Mouse (Mus musculus) B cell, adult 62 days (primary cell): ENCODE results near the gene Gm48552. TPM values are rescaled to one million over a fixed set of nuclear protein-coding genes. Genes with fewer than 3 reads are reported as not detected.

Experiments used
- total RNA-seq: library from RNA; stranded (reverse); gene quantifications from 4 replicates; pipeline ENCODE4 v1.2.4, GENCODE M21; 2023

The Gm48552 gene
- total RNA-seq: 2.3 to 8.8 TPM (median 6.4 TPM) in 4 replicates

DNA sequence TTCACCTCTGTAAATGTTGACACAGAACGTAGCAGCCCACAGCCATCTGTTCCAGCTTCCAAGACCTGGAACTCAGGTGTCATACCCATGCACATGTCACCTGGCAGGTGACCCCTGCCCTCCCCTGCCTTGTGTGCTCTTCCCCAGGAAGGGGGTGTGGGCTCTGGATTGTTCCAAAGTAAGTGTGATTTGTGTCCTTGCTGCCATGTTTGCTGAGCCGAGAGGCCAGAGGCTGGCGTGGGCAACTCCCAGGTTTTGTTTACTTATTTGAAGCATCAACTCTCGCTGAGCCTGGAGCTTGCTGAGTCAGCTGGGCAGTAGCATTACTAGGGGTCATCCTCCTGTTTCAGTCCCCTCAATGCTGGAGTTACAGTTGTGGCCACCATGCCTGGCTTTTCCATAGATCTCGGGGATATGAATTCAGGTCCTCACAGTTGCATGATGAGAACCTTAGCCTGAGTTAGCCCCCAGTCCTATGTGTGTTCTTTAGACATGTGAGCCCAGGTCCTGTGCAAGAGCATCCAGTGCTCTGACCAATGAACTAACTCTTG, at the start of gene Gm48552:
Gene Gm48552, plus strand, starts transcription at position 501 of the 551 bp plus-strand sequence.

DNA sequence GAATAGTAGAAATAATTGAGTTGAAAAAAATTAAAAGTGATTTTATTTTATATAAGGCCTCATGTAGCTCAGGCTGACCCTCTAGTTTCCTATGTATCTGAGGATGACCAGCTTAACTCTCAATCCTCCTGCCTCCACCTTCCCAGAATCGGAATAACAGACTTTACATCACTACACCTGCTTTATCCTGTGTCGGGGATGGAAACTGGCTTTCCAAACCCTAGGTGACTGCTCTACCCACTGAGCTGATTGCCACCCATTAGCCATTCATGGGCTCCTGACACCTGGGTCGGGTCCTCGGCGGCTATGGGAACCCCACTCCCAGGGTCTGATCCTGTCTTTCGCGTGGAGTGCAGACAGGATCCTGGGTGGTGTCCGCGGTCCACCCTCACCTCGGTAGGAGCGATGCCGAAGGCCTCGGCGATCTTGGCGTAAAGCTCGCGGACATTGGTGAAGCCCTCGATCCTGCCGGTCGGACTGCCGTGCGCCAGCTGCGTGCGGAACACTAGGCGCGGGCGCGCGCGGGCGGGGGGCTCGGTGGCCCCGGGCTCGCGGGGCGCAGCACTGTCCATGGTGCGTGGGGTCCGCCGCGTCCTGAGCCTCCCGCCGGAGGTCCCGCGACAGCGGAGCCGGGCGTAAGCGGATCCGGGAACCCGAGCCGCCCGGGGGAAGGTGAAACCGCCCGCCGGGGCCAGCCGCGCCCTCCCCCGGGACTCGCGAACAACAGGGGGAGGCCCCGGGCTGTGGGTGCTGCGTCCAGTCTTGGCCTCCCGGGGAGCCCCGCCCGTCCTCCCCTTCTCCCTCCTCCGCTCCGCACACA, 45.9 kb upstream of the Gm48552 start, which contains the start of gene Gipc3:
Gene Gipc3, minus strand, starts transcription at position 581 of the 820 bp plus-strand sequence.

DNA sequence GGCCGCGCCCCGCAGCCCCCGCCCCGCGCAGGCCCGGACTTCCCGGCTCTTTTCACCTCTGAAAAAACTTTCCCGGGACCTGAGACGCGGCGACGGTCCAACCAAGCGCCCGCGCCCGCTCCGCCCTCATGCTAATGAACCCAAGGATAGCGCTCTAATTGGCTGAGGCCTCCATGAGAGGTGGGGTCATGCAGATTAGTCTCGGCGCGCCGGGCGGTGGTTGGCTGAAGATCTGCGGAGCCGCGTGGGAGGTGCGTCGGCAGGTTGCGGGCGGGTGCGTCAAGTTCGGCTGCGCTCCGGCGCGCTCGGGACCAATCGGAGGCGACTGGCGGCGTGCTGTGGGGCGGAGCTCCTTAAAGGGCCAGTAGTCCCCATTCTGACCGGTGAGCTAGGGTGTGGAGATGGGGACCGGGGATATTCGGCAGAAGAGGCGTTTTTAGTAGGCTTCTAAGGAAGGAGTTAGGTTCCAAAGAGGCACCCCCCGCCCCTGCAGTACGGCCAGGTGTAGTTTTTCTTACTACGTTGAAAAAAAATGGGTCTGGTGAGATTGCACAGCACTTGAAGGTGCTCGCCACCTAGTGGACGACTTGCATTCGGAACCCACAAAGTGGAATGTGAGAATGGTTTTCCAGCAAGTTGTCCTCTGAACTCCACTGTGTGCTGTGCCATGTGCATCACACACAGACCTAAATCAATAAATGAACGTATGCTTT, 38.3 kb upstream of the Gm48552 start, which contains the start of gene Hmg20b:
Gene Hmg20b, minus strand, starts transcription at position 130 of the 713 bp plus-strand sequence.

DNA sequence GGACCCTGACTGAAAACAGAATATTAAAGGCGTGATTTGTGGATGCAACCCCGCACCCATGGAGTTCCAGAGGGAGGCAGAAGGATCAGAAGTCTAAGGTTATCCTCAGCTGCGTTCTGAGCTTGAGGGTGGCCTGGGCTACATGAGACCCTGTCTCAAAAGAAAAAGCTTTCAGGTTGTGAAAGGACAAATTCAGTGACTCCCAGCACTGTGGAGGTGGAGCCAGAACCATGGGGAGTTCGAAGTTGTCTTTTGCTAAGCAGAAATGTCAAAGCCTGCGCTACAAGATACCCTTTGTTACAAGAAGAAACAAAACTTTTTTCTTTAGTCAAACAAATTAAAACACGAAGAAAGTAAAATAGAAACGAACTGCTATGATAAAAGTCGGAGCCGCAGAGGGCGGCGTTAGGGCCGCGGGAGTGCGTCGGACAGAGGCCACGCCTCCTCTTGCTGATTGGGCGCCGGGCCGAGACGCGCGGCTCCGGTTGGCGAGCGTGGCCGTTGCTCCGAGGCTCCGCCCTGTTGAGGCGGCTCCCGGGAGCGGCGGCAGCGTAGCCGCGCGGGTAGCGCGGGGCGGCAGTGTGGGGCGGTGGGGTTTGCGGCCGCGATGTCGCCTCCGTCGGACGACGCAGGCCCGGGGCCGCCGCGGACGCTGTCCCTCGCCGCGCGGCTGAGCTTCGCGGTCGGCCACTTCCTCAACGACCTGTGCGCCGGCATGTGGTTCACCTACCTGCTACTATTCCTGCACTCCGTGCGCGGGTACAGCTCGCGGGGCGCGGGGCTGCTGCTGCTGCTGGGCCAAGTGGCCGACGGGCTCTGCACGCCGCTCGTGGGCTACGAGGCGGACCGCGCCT, 31.6 kb upstream of the Gm48552 start, which contains the start of gene Mfsd12:
Gene Mfsd12, plus strand, starts transcription at position 501 of the 854 bp plus-strand sequence.

DNA sequence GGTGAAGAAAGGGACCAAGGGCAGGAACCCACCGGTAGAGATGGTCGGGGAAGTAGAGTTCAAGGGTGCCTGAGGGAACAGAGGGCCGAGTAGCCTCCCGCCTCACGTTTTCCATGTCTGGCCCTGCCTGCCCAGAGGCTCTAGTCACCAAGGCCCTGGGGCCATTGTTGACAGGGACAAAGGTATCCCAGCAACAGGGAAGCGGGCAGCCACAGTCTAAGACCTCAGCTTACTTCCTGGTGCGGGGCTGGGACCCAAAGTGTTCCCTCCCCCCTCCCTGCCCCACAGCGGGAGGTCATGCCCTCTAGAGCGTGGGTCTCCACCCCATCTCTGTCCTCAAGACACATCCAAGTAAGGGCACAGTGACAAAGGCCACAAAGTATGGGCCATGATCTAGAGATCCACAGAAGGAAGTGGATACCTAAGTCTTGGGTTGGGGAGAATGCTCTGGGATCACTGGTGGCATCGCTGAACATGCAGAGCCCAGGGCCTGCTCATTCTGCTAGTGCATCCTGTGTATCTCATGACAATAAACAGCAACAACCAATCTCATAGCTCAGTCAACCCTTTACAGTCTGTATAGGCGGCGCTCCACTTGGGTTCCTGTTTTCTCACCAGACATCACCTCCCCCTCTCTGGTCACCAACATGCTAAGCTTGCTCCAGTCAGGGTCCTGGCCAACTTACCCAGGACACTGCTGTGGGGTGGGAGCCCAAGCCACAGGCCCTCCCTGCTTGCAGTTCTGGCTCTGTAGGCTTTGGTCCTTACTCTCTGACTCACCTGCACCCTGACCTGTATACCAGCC, 22.9 kb upstream of the Gm48552 start, which contains the start of gene 4930404N11Rik:
Gene 4930404N11Rik, minus strand, starts transcription at position 145 of the 805 bp plus-strand sequence.

DNA sequence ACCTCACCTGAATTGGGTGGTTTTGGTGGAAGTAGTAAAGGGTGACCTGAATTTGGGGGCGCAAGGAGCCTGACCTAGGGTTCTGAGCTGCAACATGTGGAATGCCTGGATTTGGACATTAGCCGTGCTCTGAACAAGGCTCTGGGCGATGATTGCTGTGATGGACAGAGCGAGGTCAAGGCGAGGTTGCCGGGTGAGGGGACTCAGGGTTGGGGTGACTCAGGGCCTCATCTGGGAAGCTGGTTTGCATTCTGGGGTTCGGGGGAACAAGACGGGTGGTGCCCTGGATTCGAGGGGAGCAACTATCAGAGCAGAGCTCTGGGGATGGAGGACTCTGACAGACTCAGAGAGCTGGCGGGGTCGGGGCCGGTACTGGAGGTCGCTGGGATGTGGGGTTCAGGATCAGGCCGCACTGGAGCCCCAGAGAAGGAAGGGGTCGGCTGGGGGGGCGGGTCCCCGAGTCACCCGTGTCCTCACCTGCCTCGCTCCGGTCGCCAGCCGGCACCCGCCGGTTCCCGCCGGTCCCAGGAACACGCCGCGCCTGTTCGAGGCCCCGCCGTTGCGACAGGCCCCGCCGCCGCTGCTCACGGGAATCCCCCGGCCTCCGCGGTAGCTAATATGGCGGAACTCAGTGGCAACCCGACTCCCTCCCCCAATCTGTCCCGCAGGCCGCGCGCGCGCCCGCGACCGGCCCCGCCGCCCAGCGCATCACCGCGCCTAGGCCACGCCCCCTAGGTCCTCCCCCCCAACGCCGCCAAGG, 10.8 kb upstream of the Gm48552 start, which contains the start of gene Fzr1:
Gene Fzr1, minus strand, starts transcription at position 724 of the 760 bp plus-strand sequence.

DNA sequence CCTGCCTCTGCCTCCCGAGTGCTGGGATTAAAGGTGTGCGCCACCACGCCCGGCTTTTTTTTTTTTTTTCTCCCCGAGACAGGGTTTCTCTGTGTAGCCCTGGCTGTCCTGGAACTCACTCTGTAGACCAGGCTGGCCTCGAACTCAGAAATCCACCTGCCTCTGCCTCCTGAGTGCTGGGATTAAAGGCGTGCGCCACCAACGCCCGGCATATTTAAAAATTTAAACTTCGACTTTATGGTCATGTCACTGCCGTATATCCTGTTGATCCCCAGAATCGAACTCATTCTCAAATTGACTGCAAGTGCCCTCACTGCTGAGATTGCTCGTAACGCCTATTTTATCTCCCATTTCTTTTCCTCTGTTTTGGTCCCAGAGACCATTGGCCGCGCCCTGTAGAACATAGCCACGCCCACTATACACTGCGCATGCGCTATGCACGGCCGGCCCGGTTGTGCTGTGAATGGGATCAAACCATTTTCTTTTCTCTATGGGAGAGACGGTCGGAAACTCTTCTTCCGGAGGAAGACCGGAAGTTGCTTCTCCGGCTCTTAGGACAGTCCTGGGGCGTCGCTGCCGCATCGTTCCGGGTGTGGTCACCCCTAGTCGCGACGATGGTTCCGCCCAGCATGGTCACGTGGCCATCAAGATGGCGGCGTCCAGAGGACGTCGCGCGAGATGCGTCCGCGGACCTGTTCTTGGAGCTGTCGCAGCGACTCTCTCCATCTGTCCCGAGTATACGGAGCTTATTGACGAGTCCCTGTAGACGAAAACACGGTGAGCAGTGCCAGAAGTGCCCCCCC, 4.8 kb upstream of the Gm48552 start, which contains the start of the genes Dohh and Gm48551:
Gene Dohh, plus strand, starts transcription at position 627 of the 803 bp plus-strand sequence.
Gene Gm48551, plus strand, starts transcription at position 665 of the 803 bp plus-strand sequence.

DNA sequence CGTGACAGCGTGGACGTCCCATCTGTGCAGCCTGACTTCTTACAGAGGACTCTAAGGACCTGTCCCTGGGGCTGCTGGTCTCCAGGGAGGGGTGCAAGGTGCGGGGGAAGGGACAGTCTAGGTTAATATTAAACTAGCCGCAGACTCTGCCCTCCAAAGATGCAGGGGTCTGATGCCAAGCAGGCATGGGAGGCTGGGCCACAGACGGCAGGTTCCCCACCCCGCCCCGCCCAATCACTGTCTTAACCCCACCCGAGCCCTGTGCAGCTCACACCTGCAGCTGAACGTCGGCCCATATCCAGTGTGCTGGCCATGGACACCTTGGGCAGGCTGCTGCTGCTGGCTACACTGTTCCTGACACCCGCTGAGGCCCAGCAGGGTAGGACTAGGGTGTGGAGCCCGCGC, 4.0 kb downstream of the Gm48552 start, which contains the start of gene Smim24:
Gene Smim24, plus strand, starts transcription at position 271 of the 405 bp plus-strand sequence.

Other genes with a start within 250 kb of the Gm48552 start
- 60.6 to 70.8 TPM (median 66.5 TPM) in 4 replicates for gene Pias4, start 221.1 kb upstream of the Gm48552 start, total RNA-seq
- gene Eef2, start 212.4 kb upstream of the Gm48552 start, total RNA-seq: 1,970 to 2,090 TPM (median 2,027 TPM) in 4 replicates
- gene Dapk3, start 206.0 kb upstream of the Gm48552 start, total RNA-seq: 79.2 to 84.3 TPM (median 81.9 TPM) in 4 replicates
- not detected in 4 replicates for gene 4930442H23Rik, start 205.2 kb upstream of the Gm48552 start, total RNA-seq
- gene Nmrk2, start 187.0 kb upstream of the Gm48552 start, total RNA-seq: not detected in 4 replicates
- not detected in 4 replicates for gene Atcay, start 158.2 kb upstream of the Gm48552 start, total RNA-seq
- 4.3 to 6.4 TPM (median 4.6 TPM) in 4 replicates for gene Zfr2, start 155.8 kb upstream of the Gm48552 start, total RNA-seq
- gene Matk, start 136.1 kb upstream of the Gm48552 start, total RNA-seq: 25.9 to 37.1 TPM (median 29.9 TPM) in 4 replicates
- 120 to 145 TPM (median 129 TPM) in 4 replicates for gene Mrpl54, start 122.1 kb upstream of the Gm48552 start, total RNA-seq
- gene Apba3, start 122.0 kb upstream of the Gm48552 start, total RNA-seq: 22.1 to 30.5 TPM (median 26.9 TPM) in 4 replicates
- 11.7 to 14.1 TPM (median 12.2 TPM) in 4 replicates for gene Tjp3, start 97.4 kb upstream of the Gm48552 start, total RNA-seq
- 147 to 164 TPM (median 158 TPM) in 4 replicates for gene Pip5k1c, start 96.0 kb upstream of the Gm48552 start, total RNA-seq
- 45.5 to 50.8 TPM (median 48.1 TPM) in 4 replicates for gene Cactin, start 67.9 kb upstream of the Gm48552 start, total RNA-seq
- gene Tbxa2r, start 60.3 kb upstream of the Gm48552 start, total RNA-seq: 3.3 to 4.4 TPM (median 3.7 TPM) in 4 replicates
- 0.57 to 1.1 TPM (median 0.80 TPM) in 4 replicates for gene Gipc3, start 45.7 kb upstream of the Gm48552 start, total RNA-seq
- gene Hmg20b, start 38.5 kb upstream of the Gm48552 start, total RNA-seq: 71.5 to 76.8 TPM (median 75.7 TPM) in 4 replicates
- gene Mfsd12, start 31.5 kb upstream of the Gm48552 start, total RNA-seq: 8.7 to 13.6 TPM (median 9.9 TPM) in 4 replicates
- gene 4930404N11Rik, start 23.2 kb upstream of the Gm48552 start, total RNA-seq: 5.0 to 8.0 TPM (median 6.8 TPM) in 4 replicates
- gene Fzr1, start 10.5 kb upstream of the Gm48552 start, total RNA-seq: 41.9 to 52.4 TPM (median 51.6 TPM) in 4 replicates
- gene Dohh, start 4.6 kb upstream of the Gm48552 start, total RNA-seq: 37.0 to 49.1 TPM (median 44.0 TPM) in 4 replicates
- 1.4 to 3.0 TPM (median 2.2 TPM) in 4 replicates for gene Gm48551, start 4.5 kb upstream of the Gm48552 start, total RNA-seq
- 4.3 to 8.4 TPM (median 7.4 TPM) in 4 replicates for gene Smim24, start 4.0 kb downstream of the Gm48552 start, total RNA-seq
- 18.3 to 24.4 TPM (median 19.5 TPM) in 4 replicates for gene Nfic, start 66.6 kb downstream of the Gm48552 start, total RNA-seq
- not detected in 4 replicates for gene Celf5, start 93.7 kb downstream of the Gm48552 start, total RNA-seq
- 99.6 to 113 TPM (median 106 TPM) in 4 replicates for gene Ncln, start 107.4 kb downstream of the Gm48552 start, total RNA-seq
- 48.2 to 59.1 TPM (median 54.6 TPM) in 4 replicates for gene S1pr4, start 111.1 kb downstream of the Gm48552 start, total RNA-seq
- gene Gna15, start 135.2 kb downstream of the Gm48552 start, total RNA-seq: 5.1 to 6.6 TPM (median 5.9 TPM) in 4 replicates
- gene Gna11, start 156.2 kb downstream of the Gm48552 start, total RNA-seq: 24.1 to 34.4 TPM (median 29.1 TPM) in 4 replicates
- 294 to 321 TPM (median 315 TPM) in 4 replicates for gene Aes, start 170.5 kb downstream of the Gm48552 start, total RNA-seq
- gene Tle2, start 185.6 kb downstream of the Gm48552 start, total RNA-seq: 2.8 to 6.0 TPM (median 4.1 TPM) in 4 replicates
- 2.2 to 2.5 TPM in 2 of 4 replicates, not detected in the others for gene Tle6, start 212.1 kb downstream of the Gm48552 start, total RNA-seq
- gene BC025920, start 217.3 kb downstream of the Gm48552 start, total RNA-seq: 2.7 to 4.5 TPM (median 3.1 TPM) in 4 replicates
- gene Sirt6, start 238.8 kb downstream of the Gm48552 start, total RNA-seq: 18.6 to 23.1 TPM (median 19.3 TPM) in 4 replicates
- 1.1 to 3.1 TPM (median 1.5 TPM) in 4 replicates for gene Ankrd24, start 239.5 kb downstream of the Gm48552 start, total RNA-seq